Mouse (Mus musculus) kidney, postnatal 10 days (tissue): ENCODE data around the gene Mettl23.

Experiments used
- DNase-seq: peaks from one replicate; pipeline ENCODE4 v3.0.0; 2021; ENCODE audit warnings: mixed read lengths

Gene Mettl23

DNA sequence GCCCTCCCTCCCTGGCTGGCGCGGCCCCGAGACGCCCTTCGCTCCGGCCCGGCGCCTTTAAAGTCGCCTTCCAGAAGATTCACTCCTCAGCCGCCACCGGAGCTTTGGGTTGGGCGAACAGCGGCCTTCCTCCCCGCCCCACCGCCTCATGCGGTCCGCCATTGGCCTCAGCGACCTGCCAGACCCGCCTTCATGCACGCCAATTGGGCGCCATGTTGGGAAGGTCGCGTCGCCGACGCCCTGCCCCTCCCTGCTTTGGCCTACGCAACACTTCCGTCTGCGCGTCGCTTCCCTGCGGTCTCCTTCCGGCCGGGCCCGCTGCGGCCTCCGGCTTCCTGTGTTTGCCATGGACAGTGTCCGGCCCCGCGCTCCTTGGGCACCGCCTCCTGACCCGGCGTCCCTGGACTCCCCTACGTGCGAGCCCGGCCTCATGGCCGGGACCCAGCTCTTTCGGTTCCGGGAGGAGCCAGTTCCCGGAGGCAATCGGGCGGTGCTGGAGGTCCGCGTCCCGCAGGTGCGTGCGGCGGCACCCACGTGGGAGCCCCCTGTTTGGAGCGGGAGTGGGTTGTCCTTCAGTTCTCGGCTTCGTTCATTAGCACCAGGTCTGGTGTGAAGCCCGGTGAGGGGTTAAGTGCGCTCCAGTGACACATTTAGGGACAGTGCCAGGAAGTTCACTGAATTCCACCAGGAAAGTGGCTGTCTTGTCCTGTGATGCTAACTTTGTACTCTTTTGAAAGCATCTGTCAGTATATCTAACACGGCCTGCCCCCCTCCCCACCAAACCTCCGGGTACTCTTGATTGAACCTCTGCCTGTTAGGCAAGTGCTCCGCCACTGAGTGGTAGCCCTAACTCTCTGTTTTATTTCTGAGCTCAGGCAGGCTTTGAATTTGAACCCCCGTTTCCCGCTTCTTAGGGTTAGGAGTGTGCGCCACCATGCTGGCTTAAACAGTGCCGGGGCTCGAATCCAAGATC lies at the start of gene Mettl23, which contains the start of gene Jmjd6:
Gene Mettl23, plus strand, starts transcription at position 18 of the 973 bp plus-strand sequence.
Gene Jmjd6, minus strand, starts transcription at position 189 of the 973 bp plus-strand sequence.
- peak; percentile 98 for DNase-seq

DNA sequence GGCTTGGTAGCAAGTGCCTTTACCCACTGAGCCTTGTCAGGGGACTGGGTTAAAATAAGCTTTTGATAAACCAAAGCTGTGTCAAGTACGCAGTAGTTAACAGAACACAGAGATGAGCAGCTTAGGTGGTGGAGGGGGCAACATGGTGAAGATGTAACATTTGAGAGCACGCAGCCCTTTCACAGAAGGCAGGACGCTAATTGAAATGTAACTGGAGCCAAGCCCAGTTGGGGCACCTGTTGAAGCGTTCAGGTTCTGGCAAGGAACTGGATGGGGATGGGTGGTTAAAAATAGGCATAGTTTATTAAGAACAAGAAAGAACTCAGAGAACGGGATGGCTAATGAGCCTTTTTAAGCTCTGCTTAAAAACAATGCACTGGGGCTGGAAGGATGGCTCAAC lies 43.7 kb upstream of the Mettl23 start:
- DNase-seq, result no peak

DNA sequence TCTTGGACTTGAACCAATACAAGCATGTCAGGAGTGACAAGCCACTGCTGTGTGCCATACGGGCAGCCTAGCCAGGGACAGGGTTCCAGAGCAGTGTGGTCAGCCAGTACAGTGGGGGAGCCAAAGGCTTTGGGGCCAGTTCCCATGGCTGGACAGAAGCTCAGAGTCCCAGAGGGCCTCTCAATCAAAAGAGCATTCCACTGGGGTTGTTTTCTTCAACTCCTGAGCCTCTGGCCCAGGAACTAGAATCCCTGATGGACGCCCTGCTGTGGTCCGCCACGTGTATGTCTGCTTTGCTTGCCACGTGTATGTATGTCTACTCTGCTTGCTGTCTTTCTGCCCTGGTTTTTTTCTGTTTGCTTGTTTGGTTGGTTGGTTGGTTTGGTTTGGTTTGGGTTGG lies 42.0 kb upstream of the Mettl23 start:
- peak; percentile 39 for DNase-seq

DNA sequence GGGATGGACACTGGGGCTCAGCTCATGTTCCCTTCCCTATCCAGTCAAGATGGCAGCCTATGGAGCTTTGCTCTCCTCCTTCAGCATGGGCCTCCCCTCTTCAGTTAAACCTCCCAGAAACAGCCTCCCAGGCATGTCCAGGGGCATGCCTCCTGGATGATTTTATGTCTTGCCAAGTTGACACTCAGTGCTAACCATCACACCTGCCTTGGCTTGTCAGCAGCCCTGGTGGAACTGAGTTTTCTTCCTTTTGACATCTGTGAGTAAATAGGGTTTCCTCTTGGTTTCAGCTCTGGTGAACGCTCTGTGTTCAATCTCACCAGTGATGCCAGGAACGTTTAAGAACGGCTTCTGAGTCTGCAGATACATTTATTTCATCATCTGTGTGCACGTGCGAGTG lies 40.4 kb upstream of the Mettl23 start:
- DNase-seq, result no peak

DNA sequence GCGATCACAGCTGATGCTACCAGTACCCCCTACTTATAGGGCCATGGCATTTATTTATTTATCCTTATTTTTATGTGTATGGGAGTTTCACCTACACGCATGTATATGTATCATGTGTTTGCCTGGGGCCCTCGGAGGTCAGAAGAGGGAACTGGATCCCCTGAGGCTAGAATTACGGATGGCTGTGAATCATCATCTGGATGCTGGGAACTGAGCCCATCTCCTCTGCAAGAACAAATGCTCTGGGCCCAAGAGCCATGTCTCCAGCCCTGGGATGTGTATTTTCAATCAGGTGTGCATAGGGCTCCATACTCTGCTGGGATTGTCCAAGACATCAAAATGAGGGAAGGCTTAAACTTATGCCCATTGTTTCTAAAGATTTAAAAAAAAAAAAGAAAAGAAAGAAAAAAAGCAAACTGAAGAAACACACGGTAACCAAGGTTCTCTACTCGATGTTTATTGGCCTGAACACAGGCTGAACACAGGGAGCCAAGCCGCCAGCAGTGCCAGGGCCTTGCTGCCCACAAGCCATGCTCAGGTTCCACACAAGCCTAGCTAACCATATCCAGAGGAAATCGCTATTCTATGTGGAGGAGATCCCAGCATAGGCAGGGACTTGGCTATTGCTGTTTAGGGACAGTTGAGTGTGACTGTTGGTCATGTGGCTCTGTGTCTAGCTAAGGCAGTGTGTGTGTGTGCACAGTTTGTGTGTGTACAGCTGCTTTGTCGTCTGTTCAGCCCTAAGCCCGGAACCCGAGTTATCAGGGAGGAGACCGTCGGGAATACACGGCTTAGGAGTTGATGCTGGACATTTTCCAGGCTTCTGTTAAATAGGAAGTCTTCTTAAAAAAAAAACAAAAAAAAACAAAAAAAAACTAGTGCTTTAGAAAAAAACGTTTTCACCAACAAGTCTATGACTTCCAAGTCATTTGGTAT lies 36.7 kb upstream of the Mettl23 start:
- peak; percentile 38 for DNase-seq

DNA sequence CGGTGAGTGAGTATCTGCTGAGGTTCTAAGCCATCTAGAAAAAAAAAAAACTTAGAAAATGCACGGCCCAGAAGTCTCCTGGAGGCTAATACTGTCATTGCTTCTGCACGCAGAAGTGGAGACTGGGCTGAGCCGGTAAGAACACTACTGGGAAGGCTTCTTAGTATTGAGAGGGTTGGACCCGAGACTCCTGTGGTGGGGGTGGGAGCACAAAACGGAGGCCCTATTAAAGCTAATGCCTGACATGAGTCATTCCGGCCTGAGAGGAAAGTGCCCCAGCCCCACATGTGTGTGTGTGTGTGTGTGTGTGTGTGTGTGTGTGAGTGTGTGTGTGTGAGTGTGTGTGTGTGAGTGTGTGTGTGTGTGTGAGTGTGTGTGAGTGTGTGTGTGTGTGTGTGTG lies 36.0 kb upstream of the Mettl23 start:
- peak; percentile 32 for DNase-seq

DNA sequence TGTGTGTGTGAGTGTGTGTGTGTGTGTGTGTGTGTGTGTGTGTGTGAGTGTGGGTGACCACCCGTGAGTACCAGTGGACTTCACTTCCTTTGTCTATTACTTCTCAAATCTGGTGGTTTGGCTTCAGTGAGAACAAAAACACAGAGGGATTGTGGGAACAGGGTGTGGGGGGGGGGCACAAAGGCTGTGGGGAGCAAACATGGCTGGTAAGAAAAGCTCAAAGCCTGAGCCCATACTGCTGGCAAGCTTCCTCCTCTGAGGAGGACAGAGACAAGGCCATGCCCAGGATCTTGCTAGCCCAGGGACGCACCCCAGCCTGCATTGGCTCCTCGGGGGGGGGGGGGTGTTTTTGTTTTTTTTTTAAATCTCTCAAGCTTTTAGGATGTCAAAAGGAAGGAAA lies 35.6 kb upstream of the Mettl23 start:
- DNase-seq, result no peak

DNA sequence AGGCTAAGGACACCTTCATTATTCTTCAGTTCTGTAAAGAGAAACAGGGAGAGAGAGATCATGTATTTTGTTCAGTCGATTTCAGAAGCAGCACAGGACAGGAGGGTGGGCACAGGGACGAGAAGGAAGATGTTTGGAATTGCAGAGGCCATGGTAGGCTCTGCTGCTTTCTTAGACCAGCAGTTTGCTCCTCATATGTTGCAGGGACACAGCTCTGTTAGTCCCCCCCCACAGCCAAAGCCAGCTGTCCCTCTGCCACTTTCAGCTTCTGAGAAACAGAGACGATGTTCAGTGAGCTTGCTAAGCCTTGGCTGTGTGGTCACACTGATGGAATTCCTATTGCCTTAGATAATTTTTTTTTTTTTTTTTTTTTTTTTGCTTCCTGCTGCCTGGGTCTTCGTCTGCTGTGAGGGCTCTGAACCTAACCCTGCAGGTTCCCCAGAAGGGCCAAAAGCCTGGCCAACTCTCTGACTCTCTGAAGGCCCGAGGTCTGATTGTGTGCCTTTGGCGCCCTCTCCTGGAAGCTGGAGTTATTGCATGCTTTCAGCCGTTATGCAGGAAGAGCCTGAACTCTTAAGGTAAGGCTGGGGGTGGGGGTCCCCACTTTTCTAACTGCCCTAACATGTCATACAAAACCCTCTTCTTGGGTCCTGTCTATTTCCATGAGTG lies 35.0 kb upstream of the Mettl23 start:
- DNase-seq, result peak; percentile 93

DNA sequence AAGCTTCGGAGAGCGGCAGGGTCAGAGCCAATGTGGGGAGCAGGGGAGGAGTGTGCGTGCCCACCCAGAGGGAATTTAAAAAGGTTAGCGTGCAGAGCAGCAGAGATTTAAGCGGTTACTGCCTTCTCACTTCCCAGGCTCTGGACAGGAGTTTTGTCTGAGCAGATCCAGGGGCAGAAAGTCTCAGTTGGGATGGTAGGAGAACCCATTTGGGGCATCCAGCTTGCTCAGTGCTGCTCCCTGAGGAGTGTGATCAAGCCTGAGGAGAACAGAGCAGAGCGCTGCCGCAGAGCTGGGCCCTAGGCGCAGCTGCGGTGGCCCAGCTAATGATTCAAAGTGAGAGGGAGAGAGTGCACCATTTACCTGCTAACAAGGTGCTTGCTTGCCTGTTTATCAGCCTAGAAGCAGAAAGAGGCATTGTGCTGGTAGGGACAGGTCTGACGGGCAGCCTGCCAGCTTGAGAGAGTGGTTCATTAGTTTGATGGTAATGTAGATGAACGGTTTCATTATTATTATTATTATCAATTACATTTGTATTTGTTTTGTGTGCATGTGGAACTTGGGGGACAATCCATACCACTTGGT lies 34.2 kb upstream of the Mettl23 start:
- DNase-seq, result peak; percentile 32

DNA sequence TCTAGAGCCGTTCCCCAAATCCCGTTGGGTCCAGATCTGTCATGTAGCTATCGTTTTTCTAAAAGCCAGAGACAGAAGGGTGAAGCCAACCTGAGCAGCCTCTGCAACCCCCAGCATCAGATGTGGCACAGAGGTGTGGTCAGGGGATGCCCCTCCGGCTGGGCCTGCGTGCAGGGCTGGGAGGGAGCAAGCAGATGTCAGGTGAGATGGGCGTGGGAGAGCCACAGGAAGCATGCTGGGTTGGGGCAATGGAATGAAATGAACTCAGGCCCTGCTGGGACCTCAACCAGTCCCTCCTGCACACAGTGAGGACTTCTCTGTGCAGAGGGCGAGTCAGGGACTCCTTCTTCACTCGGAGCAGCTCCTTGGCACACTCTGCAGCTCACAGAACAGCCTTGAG lies 33.6 kb upstream of the Mettl23 start:
- no peak for DNase-seq

DNA sequence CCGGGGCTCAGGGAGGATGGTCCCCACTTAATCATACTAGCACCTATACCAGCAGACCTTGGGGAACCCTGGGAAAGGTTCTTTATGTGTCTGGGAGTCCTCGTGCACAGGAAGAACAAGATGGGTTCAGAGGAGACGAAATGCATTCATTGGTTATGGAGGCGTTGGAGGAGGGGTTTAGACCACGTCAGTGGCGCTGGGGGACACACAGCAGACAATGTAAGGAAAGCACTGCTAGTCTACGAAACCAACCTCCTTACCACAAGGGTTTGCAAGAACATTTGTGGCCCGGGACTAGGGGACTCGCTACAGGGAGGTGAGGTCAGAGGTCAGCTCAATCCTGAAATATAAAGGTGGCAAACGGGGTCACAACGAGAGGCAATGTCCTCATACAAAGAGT lies 32.5 kb upstream of the Mettl23 start:
- DNase-seq, result no peak

DNA sequence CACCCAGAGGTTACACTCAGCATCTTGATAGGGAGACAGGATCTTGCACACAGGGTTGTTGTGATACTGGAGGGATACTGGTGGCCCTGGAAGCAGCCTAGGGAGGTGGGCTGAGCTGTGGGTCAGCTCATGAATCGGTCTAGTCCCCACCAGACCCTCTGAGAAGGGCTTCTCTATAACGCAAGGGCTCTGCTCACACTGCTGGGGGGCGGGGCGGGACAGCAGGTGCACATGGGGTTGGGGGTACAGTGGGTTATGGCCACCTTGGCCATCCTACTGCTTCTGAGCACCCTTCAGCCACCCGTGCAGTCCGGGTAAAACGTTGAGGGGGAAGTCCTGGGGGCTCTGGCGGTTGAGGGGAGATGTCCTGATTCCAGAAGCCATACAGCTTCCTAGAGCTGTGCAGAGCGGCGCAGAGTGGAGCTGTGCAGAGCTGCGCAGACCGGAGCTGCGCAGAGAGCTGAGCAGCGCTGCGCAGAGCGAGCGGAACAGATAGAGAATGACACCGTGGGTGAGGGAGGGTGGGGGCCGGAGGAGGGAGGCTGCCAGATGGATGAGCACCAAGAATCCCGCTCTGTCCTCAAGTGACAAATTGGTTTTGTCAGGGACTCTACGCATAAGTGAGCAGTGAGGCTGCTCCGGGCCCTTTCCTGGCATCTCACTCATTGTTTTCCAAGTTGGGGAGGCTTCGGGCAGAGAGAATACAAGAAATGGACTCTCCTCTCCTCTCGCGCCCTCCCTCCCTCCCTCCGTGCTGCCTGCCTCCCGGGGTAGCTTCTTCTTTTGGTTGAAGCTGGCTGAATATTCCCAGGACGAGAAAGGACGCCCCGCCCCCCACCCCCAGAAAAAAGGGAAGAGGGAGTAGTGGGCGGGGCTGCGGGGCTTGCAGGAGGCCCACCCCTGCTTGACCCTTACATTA lies 31.8 kb upstream of the Mettl23 start:
- peak; percentile 83 for DNase-seq

DNA sequence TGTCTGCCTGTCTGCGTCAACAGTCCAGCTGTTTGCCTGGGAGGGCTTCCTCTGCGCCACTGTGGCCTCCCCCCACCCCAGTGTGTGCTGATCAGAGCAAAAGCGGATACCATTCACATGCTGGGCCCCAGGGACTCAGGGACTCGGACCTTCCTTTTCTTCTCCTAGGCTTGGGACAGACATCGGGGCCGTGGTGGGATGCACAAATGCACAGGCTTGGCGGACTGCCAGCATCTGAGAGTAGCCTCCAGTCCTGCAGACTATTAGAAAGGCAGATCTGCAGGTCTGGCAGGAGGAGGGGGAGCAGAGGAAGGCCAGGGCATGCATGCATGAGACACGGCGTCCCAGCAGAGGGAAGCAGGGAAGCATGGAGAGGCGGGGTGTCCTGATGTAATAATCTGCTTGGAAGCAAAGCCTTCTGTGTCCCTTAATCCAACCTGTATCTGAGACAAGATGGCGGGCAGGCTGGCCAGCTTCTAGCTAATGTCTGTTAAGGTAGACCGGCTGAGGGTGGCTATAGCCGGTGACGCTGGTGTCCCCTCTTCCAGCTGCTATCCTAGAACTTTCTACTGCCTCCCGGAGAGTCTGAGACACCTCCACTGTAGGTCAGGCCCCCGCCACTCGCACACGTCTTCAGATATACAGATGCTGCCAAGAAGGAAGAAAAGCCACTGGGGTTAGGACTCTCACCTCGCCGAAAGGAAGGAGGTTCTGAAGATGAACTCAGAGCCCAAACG lies 30.1 kb upstream of the Mettl23 start:
- DNase-seq, result peak; percentile 79

DNA sequence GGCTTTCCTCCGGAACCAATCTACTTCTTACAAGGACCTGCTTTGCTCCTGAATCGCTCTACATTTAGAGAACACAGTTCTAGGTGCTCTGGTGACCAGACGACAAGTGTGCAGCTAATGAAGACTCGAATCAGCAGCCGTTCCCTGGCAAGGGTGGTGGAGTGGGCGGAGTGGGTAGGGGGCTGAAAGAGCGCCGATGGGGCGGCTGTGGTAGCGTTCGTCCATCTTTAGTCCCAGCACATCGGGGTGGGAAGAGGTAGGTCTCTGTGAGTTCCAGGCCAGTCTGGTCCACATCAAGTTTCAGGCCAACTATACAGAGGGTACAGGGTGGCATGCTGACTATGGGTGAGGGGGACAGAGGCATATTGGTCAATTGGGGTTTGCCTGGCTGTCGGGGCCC lies 29.5 kb upstream of the Mettl23 start:
- no peak for DNase-seq

DNA sequence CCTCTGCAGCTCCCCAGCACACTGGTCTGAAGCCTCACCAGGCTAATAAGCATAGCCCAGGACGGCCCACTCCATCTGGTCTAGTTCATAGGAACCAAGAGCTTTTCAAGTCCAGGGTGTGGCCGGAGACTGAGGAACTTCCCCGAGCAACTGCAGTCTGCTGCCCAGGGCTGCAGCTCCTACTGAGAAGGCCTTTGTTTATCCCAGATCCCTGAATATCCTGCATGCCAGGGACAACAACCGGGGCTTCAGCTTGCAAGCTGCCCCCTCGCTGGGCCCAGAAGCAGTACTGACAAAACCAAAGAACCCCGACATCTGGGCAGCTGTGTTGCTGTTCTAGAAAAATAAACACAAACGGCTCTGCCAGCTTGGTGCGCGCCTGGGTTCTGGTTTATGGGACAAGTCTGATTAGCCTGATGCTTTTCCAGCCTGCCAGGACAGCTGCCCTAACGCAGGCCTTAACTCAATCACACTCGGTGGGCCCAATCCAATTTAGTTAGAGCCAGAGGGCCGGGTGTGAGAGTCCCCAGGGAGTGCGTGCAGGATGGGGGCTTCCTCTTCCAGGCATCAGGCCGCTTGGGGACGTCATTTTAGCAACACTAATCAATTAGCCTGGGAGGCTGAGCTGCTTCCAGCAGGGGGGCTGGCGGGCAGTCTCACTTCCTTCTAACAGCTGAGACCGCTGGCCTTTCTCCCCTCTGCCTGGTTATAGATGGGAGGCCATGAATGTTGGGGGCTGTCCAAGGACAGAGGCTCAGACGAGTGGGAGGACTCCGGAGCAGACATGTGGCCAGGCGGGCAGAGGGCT lies 28.8 kb upstream of the Mettl23 start:
- DNase-seq, result peak; percentile 89

DNA sequence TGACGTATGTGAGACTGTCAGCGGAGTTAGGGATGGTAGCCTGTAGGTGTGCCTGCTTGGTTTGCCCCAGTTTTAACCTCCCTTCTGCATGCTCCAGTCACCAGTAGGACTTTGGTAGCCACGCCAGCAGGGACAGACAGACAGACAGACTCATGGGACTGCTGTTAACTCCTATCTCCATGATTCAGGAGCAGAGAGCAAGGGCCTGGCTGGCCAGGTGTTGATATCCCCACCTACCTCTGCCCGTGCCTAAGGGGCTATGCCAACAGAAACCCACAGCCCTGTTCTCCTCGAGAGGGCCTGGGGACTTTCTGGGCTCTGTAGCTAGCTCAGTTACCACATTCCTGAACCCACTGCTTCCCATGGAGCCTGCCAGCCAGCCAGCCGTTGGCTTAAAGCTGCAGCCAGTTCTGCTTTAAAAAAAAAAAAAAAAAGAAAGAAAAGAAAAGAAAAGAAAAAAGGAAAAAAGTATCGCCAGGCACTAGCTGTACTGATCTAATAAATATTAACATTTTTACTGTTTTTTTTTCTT lies 28.1 kb upstream of the Mettl23 start:
- DNase-seq, result peak; percentile 48

DNA sequence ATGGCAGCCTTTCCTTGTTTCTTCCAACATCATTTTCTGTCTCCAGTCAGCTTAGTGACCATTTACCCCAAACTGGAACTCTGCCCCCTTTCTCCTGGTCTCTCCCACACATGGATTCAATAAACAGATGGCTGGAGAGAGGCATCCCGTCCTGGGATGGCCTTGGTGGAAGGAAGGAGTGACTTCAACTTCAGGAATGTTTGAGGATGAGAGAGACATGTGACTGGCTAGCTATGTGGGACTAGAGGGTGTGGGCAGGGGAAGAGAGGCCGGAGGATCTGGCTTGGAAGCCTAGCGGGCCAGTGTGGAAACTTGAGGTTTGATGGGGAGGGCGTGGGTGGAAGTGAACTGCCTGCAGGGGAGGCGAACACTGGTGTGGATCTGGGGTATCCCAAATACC lies 26.3 kb upstream of the Mettl23 start:
- peak; percentile 54 for DNase-seq

DNA sequence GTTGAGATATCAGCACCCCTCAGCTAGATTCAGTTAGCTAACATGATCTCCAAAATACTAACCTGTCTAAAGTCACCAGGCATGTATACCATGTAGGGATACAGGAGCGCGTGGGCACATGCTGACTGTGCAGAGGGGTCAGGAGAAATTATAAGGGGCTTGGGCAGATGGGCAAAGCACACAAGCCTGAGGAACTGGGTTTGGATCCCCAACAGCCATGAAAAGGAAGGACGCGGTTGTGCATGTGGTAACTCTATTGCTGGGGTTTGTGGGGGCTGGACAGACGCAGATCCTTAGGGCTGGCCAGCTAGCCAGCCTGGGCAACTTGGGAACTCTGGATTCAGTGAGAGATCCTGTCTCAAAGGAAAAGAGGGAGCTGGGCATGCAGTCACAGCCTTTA lies 25.5 kb upstream of the Mettl23 start:
- no peak for DNase-seq

DNA sequence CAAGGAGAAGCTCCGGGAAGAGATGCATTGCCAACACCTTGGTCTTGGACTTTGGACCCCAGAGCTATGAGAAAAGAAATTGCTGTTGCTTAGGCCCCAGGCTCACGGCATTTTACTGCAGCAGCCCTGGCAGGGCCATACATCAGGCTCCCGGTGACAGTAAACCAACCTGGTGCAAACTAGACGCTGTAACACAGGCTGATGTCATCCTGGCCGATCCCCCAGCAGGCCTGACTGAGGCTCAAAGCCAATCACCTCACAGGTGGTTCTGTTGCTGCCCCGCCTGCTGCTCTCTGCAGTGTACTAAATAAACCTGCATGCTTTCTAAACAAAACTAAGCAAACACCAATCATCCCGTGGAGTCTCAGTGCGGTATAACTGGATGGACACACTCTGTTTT lies 24.4 kb upstream of the Mettl23 start:
- DNase-seq, result peak; percentile 40
